Mouse (Mus musculus): Measurements from ENCODE around the gene Hmcn2.

DNA sequence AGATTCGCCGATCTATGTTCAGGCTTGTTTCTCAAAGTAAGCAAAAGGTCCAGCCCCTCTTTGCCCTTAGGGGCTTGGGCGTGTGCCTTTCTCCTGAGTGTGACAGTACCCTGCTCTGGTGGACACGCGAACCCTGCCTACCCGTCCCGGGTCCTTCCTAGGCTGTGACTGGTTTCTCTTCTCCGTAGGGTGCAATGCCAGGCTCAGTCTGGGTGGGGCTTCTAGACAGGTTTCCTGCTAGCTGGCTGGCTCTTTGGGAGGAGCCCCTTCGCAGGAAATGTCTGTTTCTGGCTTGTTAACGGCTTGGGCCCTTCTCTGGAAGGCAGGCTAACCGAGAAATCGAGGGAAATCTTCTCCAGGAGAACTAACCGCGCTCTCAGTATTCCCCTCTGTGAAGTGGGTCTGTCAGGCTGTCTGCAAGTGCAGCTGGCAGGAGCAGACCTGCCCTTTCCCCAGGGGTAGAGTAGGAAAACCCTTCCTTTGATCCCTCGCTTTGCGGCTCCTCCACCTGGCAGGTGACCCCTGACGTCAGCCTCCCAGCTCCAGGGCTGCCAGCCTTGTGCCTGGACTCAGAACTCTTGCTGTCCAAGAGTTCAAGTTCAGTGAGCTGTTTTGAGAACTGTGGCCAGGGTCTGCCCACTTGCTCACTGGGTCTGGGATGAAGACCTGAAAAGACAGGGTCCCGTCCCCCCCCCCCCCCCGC, 156.6 kb downstream of the Hmcn2 start:
- no peak for TF ChIP-seq GATA1 (IDR thresholded peaks at IDR 0.05; ENCODE audit: borderline replicate concordance, low read length)
- TF ChIP-seq FLI1 (IDR thresholded peaks at IDR 0.05; ENCODE audit: low read length): no peak
